Comparison of ENCODE assay signal across 16 mouse cellular contexts in genomic region chr7:49632391-49632790, GRCm38 (mm10). TPM values are rescaled to one million over a fixed set of nuclear protein-coding genes. Genes with fewer than 3 reads are reported as not detected.
A peak's percentile ranks its signal among the peaks of the same experiment; 100 is the strongest.
DNase-seq lines count a peak whose midpoint lies in the region; ATAC-seq and TF ChIP-seq lines count a peak whose summit lies in the region.
"Had no signal": no experiment of that assay in that cellular context is flagged by ENCODE, and none has a peak within 500 bp of the region (broad histone marks: within the 10 kb centered on the region; RNA-seq: fewer than 3 reads in every experiment).

No protein-coding gene starts in this region.

- WGBS in heart, embryonic 15.5 days, result 4% methylated on average over 24 of the region's 24 CpGs
- 14% methylated on average over 24 of the region's 24 CpGs for whole genome bisulfite sequencing in midbrain, embryonic 11.5 days
- 28% methylated on average over 24 of the region's 24 CpGs for WGBS in midbrain, embryonic 16.5 days
- WGBS in intestine, postnatal 0 days, result 5% methylated on average over 24 of the region's 24 CpGs
- 2% methylated on average over 24 of the region's 24 CpGs for WGBS in neural tube, embryonic 11.5 days
- WGBS in cerebellum, adult 2 months, result 7% methylated on average over 24 of the region's 24 CpGs

- 0 out of 2 replicates have a peak overlapping the region, but pooled peaks have one; percentile 7 for H3K4me3 ChIP-seq in heart, embryonic 15.5 days
- peak overlapping the region; percentile 56 for H3K4me3 ChIP-seq in midbrain, embryonic 11.5 days (ENCODE audit: low read depth, low read length)
- H3K4me3 ChIP-seq in midbrain, embryonic 16.5 days (ENCODE audit: low read depth, low read length), result no peak overlapping the region
- 0 out of 2 replicates have a peak overlapping the region, but pooled peaks have one; percentile 3 for H3K4me3 ChIP-seq in intestine, postnatal 0 days (ENCODE audit: low read depth, low read length)
- H3K4me3 ChIP-seq in neural tube, embryonic 11.5 days (ENCODE audit: low read depth, low read length), result peak overlapping the region; percentile 6; the same call in 1 of the 2 replicates
- no peak overlapping the region for H3K4me3 ChIP-seq in cerebellum, adult 2 months (replicated peaks; ENCODE audit: insufficient read depth, low read depth, low read length)

- no peaks in the 10 kb centered on the region for H3K36me3 ChIP-seq in heart, embryonic 15.5 days
- H3K36me3 ChIP-seq in midbrain, embryonic 11.5 days (ENCODE audit: control insufficient read depth, insufficient read depth, low read length), result no peaks in the 10 kb centered on the region
- no peaks in the 10 kb centered on the region for H3K36me3 ChIP-seq in midbrain, embryonic 16.5 days (ENCODE audit: control insufficient read depth, insufficient read depth, low read length)
- H3K36me3 ChIP-seq in intestine, postnatal 0 days (ENCODE audit: control insufficient read depth, insufficient read depth), result no peaks in the 10 kb centered on the region
- no peaks in the 10 kb centered on the region for H3K36me3 ChIP-seq in neural tube, embryonic 11.5 days (ENCODE audit: control insufficient read depth, insufficient read depth, low read length)

- peaks cover 84% of the 10 kb centered on the region for H3K27me3 ChIP-seq in heart, embryonic 15.5 days
- H3K27me3 ChIP-seq in midbrain, embryonic 11.5 days (ENCODE audit: control insufficient read depth, insufficient read depth, low read length), result peaks cover 63% of the 10 kb centered on the region
- H3K27me3 ChIP-seq in midbrain, embryonic 16.5 days (ENCODE audit: control insufficient read depth, insufficient read depth, low read depth, low read length), result peaks cover 45% of the 10 kb centered on the region
- H3K27me3 ChIP-seq in intestine, postnatal 0 days (replicated peaks; ENCODE audit: control insufficient read depth, insufficient read depth, low read length), result peaks cover 75% of the 10 kb centered on the region
- H3K27me3 ChIP-seq in neural tube, embryonic 11.5 days (ENCODE audit: control insufficient read depth, insufficient read depth, low read length), result peaks cover 97% of the 10 kb centered on the region
- H3K27me3 ChIP-seq in cerebellum, adult 2 months (ENCODE audit: control insufficient read depth, insufficient read depth, low read length), result peaks cover 5% of the 10 kb centered on the region; the same call in 1 of the 2 replicates

- H3K4me2 ChIP-seq in heart, embryonic 15.5 days, result peak overlapping the region; percentile 32
- H3K4me2 ChIP-seq in midbrain, embryonic 11.5 days, result peak overlapping the region; percentile 49
- H3K4me2 ChIP-seq in midbrain, embryonic 16.5 days (ENCODE audit: low read length), result no peak overlapping the region
- no peak overlapping the region for H3K4me2 ChIP-seq in intestine, postnatal 0 days (replicated peaks; ENCODE audit: low read depth)
- H3K4me2 ChIP-seq in neural tube, embryonic 11.5 days (ENCODE audit: low read depth), result no peak overlapping the region; the same call in 1 of the 2 replicates

- no peak for ATAC-seq in heart, embryonic 15.5 days (replicated peaks; ENCODE audit: insufficient number of reproducible peaks, insufficient read depth, low FRiP score, low read depth)
- no peak for ATAC-seq in midbrain, embryonic 11.5 days (ENCODE audit: low FRiP score)
- no peak for ATAC-seq in midbrain, embryonic 16.5 days
- no peak for ATAC-seq in intestine, postnatal 0 days
- ATAC-seq in neural tube, embryonic 11.5 days (ENCODE audit: insufficient read depth, low FRiP score, low TSS enrichment), result no peak

- no peak for TF ChIP-seq POLR2A in cerebellum, adult 2 months (IDR thresholded peaks at IDR 0.05; ENCODE audit: borderline replicate concordance, insufficient read depth, low read length)

- H3K9ac ChIP-seq in heart, embryonic 15.5 days, result no peak overlapping the region
- H3K9ac ChIP-seq in midbrain, embryonic 11.5 days (ENCODE audit: low read length), result peak overlapping the region; percentile 64
- H3K9ac ChIP-seq in midbrain, embryonic 16.5 days (ENCODE audit: low read depth, low read length), result no peak overlapping the region
- H3K9ac ChIP-seq in intestine, postnatal 0 days (ENCODE audit: low read depth, low read length), result no peak overlapping the region
- no peak overlapping the region for H3K9ac ChIP-seq in neural tube, embryonic 11.5 days (ENCODE audit: low read length)
- H3K9ac ChIP-seq: forebrain, embryonic 13.5 days had no signal

- no peak overlapping the region for H3K27ac ChIP-seq in heart, embryonic 15.5 days
- H3K27ac ChIP-seq in midbrain, embryonic 11.5 days (ENCODE audit: low read depth, low read length), result peak overlapping the region; percentile 30
- H3K27ac ChIP-seq in midbrain, embryonic 16.5 days (ENCODE audit: low read length), result no peak overlapping the region
- H3K27ac ChIP-seq in intestine, postnatal 0 days (ENCODE audit: low read depth, low read length), result no peak overlapping the region
- H3K27ac ChIP-seq in neural tube, embryonic 11.5 days (ENCODE audit: low read depth, low read length), result no peak overlapping the region
- H3K27ac ChIP-seq in cerebellum, adult 2 months (ENCODE audit: insufficient read depth, low read length), result no peak overlapping the region
- H3K27ac ChIP-seq: forebrain, embryonic 13.5 days had no signal

- H3K4me1 ChIP-seq in heart, embryonic 15.5 days (replicated peaks), result peaks cover 26% of the 10 kb centered on the region
- H3K4me1 ChIP-seq in midbrain, embryonic 11.5 days (ENCODE audit: control insufficient read depth, insufficient read depth, low read length), result peaks cover 29% of the 10 kb centered on the region
- peaks cover 3% of the 10 kb centered on the region; the same call in 1 of the 2 replicates for H3K4me1 ChIP-seq in midbrain, embryonic 16.5 days (ENCODE audit: control insufficient read depth, insufficient read depth, low read length)
- H3K4me1 ChIP-seq in intestine, postnatal 0 days (replicated peaks; ENCODE audit: control insufficient read depth, insufficient read depth, low read length), result no peaks in the 10 kb centered on the region
- H3K4me1 ChIP-seq in neural tube, embryonic 11.5 days (ENCODE audit: control insufficient read depth, insufficient read depth, low read length), result no peaks in the 10 kb centered on the region
- no peaks in the 10 kb centered on the region for H3K4me1 ChIP-seq in cerebellum, adult 2 months (ENCODE audit: control insufficient read depth, insufficient read depth, low read length)

- TF ChIP-seq CTCF in intestine, postnatal 0 days (IDR thresholded peaks at IDR 0.05; ENCODE audit: low read depth), result no peak
- no peak for TF ChIP-seq CTCF in cerebellum, adult 2 months (IDR thresholded peaks at IDR 0.05; ENCODE audit: borderline replicate concordance, insufficient read depth, low read depth, low read length)

- no peak for DNase-seq in heart, postnatal 4 days
- DNase-seq in midbrain, embryonic 11.5 days (ENCODE audit: low spot score, missing footprints), result peak; percentile 93
- no peak for DNase-seq in neural tube, embryonic 11.5 days (ENCODE audit: low spot score)
- no peak for DNase-seq in cerebellum, adult 2 months
- DNase-seq: cerebellum, adult 11-12 months; gastrocnemius, postnatal 10 days; heart, postnatal 36 days; kidney, adult 8-10 months; lung, adult 18-20 months had no signal

- no peaks in the 10 kb centered on the region for H3K9me3 ChIP-seq in heart, embryonic 15.5 days (replicated peaks)
- H3K9me3 ChIP-seq in midbrain, embryonic 11.5 days (ENCODE audit: control insufficient read depth, low read length), result no peaks in the 10 kb centered on the region
- H3K9me3 ChIP-seq in midbrain, embryonic 16.5 days (replicated peaks; ENCODE audit: control insufficient read depth, low read length, poor library complexity, severe bottlenecking), result no peaks in the 10 kb centered on the region
- no peaks in the 10 kb centered on the region for H3K9me3 ChIP-seq in intestine, postnatal 0 days (ENCODE audit: control insufficient read depth)
- no peaks in the 10 kb centered on the region for H3K9me3 ChIP-seq in neural tube, embryonic 11.5 days (ENCODE audit: control insufficient read depth, low read length)
- H3K9me3 ChIP-seq: forebrain, embryonic 13.5 days had no signal

RNA-seq across cellular contexts. Expression of gene Dbx1, which starts 4.3 kb away (rescaled TPM):
- polyA plus RNA-seq in heart, embryonic 15.5 days (2015; fragmentation: Nextera tagmentation; extraction: Ambion mirVana), result not detected in 2 replicates
- total RNA-seq in heart, postnatal 4 days (2021), result not detected
- 168 and 182 TPM in 2 replicates for polyA plus RNA-seq in midbrain, embryonic 11.5 days (2014; fragmentation: Nextera tagmentation; extraction: Ambion mirVana)
- 13.4 and 18.5 TPM in 2 replicates for polyA plus RNA-seq in midbrain, embryonic 16.5 days (2015; fragmentation: Nextera tagmentation; extraction: Ambion mirVana)
- not detected in 2 replicates for polyA plus RNA-seq in intestine, postnatal 0 days (2015; fragmentation: Nextera tagmentation; extraction: Ambion mirVana)
- polyA plus RNA-seq in neural tube, embryonic 11.5 days (2014; fragmentation: Nextera tagmentation; extraction: Ambion mirVana), result 17.2 and 18.6 TPM in 2 replicates
- not detected in 2 replicates for polyA plus RNA-seq in cerebellum, adult 2 months (2012; rRNA removed)
- total RNA-seq: heart, postnatal 36 days; layer of hippocampus, adult 8-10 months; left cerebral cortex, postnatal 25 days had no signal
- polyA plus RNA-seq: stomach, embryonic 14.5 days had no signal

Comparison
In these comparisons a context has a peak if more than half of its experiments do, and no peak if none do; other contexts are left out.
1. H3K4me2 ChIP-seq: peak in heart, embryonic 15.5 days (single experiment) and midbrain, embryonic 11.5 days (single experiment); none in midbrain, embryonic 16.5 days (single experiment), intestine, postnatal 0 days (single experiment) and neural tube, embryonic 11.5 days (single experiment).
2. H3K4me3 ChIP-seq: peak in heart, embryonic 15.5 days (single experiment), midbrain, embryonic 11.5 days (single experiment), intestine, postnatal 0 days (single experiment) and neural tube, embryonic 11.5 days (single experiment); none in midbrain, embryonic 16.5 days (single experiment) and cerebellum, adult 2 months (single experiment).
3. RNA of gene Dbx1, which starts 4.3 kb away (polyA plus RNA-seq): 168 to 182 TPM in midbrain, embryonic 11.5 days, 17.2 to 18.6 TPM in neural tube, embryonic 11.5 days and 13.4 to 18.5 TPM in midbrain, embryonic 16.5 days; not detected in heart, embryonic 15.5 days, not detected in intestine, postnatal 0 days and not detected in cerebellum, adult 2 months; every median in the first group is over 10 times any median in the second.